Mouse (Mus musculus): ENCODE data around the gene Mesp1. TPM values are rescaled to one million over a fixed set of nuclear protein-coding genes. Genes with fewer than 3 reads are reported as not detected.

The Mesp1 gene
- total RNA-seq (2015; ENCODE audit: low replicate concordance) (not detected in 2 replicates), total RNA-seq (2017; ENCODE audit: low replicate concordance) (1.0 TPM in 1 of 2 replicates, not detected in the other)

- ATAC-seq (replicated peaks; ENCODE audit: low FRiP score, poor library complexity, severe bottlenecking): no peak
These were observed at the start of gene Mesp1 for GRCm38 (mm10) chr7:79793688-79794087. TSS of gene Mesp1 (minus strand) at chr7:79793788.

GRCm38 (mm10) chr7:79842163-79842562 lies 48.6 kb upstream of the Mesp1 start:
- ATAC-seq (replicated peaks; ENCODE audit: low FRiP score, poor library complexity, severe bottlenecking): no peak

GRCm38 (mm10) chr7:79837247-79837646 lies 43.7 kb upstream of the Mesp1 start:
- ATAC-seq (replicated peaks; ENCODE audit: low FRiP score, poor library complexity, severe bottlenecking): no peak

GRCm38 (mm10) chr7:79835196-79835595 lies 41.6 kb upstream of the Mesp1 start:
- ATAC-seq (replicated peaks; ENCODE audit: low FRiP score, poor library complexity, severe bottlenecking): no peak

- no peak for ATAC-seq (replicated peaks; ENCODE audit: low FRiP score, poor library complexity, severe bottlenecking)
These were observed 39.4 kb upstream of the Mesp1 start for GRCm38 (mm10) chr7:79832980-79833379.

GRCm38 (mm10) chr7:79831585-79831984 lies 38.0 kb upstream of the Mesp1 start:
- ATAC-seq (replicated peaks; ENCODE audit: low FRiP score, poor library complexity, severe bottlenecking): no peak

GRCm38 (mm10) chr7:79831145-79831544 lies 37.6 kb upstream of the Mesp1 start:
- no peak for ATAC-seq (replicated peaks; ENCODE audit: low FRiP score, poor library complexity, severe bottlenecking)

GRCm38 (mm10) chr7:79828341-79828740 lies 34.8 kb upstream of the Mesp1 start:
- ATAC-seq (replicated peaks; ENCODE audit: low FRiP score, poor library complexity, severe bottlenecking): no peak

- no peak for ATAC-seq (replicated peaks; ENCODE audit: low FRiP score, poor library complexity, severe bottlenecking)
These were observed 28.6 kb upstream of the Mesp1 start for GRCm38 (mm10) chr7:79822092-79822695.

- ATAC-seq (replicated peaks; ENCODE audit: low FRiP score, poor library complexity, severe bottlenecking): no peak
These were observed 26.4 kb upstream of the Mesp1 start for GRCm38 (mm10) chr7:79819996-79820395.

- ATAC-seq (replicated peaks; ENCODE audit: low FRiP score, poor library complexity, severe bottlenecking): no peak
These were observed 25.9 kb upstream of the Mesp1 start for GRCm38 (mm10) chr7:79819515-79819914.

GRCm38 (mm10) chr7:79818321-79818720 lies 24.7 kb upstream of the Mesp1 start:
- ATAC-seq (replicated peaks; ENCODE audit: low FRiP score, poor library complexity, severe bottlenecking): no peak

- ATAC-seq (replicated peaks; ENCODE audit: low FRiP score, poor library complexity, severe bottlenecking): no peak
These were observed 19.8 kb upstream of the Mesp1 start for GRCm38 (mm10) chr7:79813409-79813808.

- no peak for ATAC-seq (replicated peaks; ENCODE audit: low FRiP score, poor library complexity, severe bottlenecking)
These were observed 17.3 kb upstream of the Mesp1 start, which contains the start of gene Mesp2 for GRCm38 (mm10) chr7:79810611-79811506. TSS of gene Mesp2 (plus strand) at chr7:79810727.

- ATAC-seq (replicated peaks; ENCODE audit: low FRiP score, poor library complexity, severe bottlenecking): no peak
These were observed 15.0 kb upstream of the Mesp1 start for GRCm38 (mm10) chr7:79808561-79808960.

- no peak for ATAC-seq (replicated peaks; ENCODE audit: low FRiP score, poor library complexity, severe bottlenecking)
These were observed 10.3 kb upstream of the Mesp1 start for GRCm38 (mm10) chr7:79803887-79804286.

GRCm38 (mm10) chr7:79802037-79802436 lies 8.4 kb upstream of the Mesp1 start:
- ATAC-seq (replicated peaks; ENCODE audit: low FRiP score, poor library complexity, severe bottlenecking): no peak

- no peak for ATAC-seq (replicated peaks; ENCODE audit: low FRiP score, poor library complexity, severe bottlenecking)
These were observed 7.8 kb upstream of the Mesp1 start for GRCm38 (mm10) chr7:79801391-79801790.

GRCm38 (mm10) chr7:79800336-79800735 lies 6.7 kb upstream of the Mesp1 start:
- no peak for ATAC-seq (replicated peaks; ENCODE audit: low FRiP score, poor library complexity, severe bottlenecking)

GRCm38 (mm10) chr7:79799506-79799905 lies 5.9 kb upstream of the Mesp1 start:
- ATAC-seq (replicated peaks; ENCODE audit: low FRiP score, poor library complexity, severe bottlenecking): no peak

GRCm38 (mm10) chr7:79799048-79799447 lies 5.5 kb upstream of the Mesp1 start:
- 0 out of 2 replicates have a peak, but pooled peaks have one; percentile 36 for ATAC-seq (replicated peaks; ENCODE audit: low FRiP score, poor library complexity, severe bottlenecking)
